Mouse (Mus musculus) mesoderm, embryonic 11.5 days (tissue): ENCODE data around the gene Atp10a.

Experiments
- DNase-seq: peaks from one replicate; pipeline ENCODE4 v3.0.0-alpha.2; 2012; ENCODE audit warnings: low read depth, low spot score

The Atp10a gene

GRCm38 (mm10) chr7:58690069-58690923, 34.3 kb downstream of the Atp10a start:
- DNase-seq = no peak

GRCm38 (mm10) chr7:58690997-58691596, 35.1 kb downstream of the Atp10a start:
- no peak for DNase-seq

GRCm38 (mm10) chr7:58692704-58693103, 36.7 kb downstream of the Atp10a start:
- DNase-seq = no peak

GRCm38 (mm10) chr7:58693342-58693741, 37.4 kb downstream of the Atp10a start:
- no peak for DNase-seq

- no peak for DNase-seq
Measured at GRCm38 (mm10) chr7:58695661-58696060, 39.7 kb downstream of the Atp10a start.

- no peak for DNase-seq
Measured at GRCm38 (mm10) chr7:58697092-58697491, 41.1 kb downstream of the Atp10a start.

- DNase-seq = no peak
Measured at GRCm38 (mm10) chr7:58698738-58699442, 42.9 kb downstream of the Atp10a start.

- no peak for DNase-seq
Measured at GRCm38 (mm10) chr7:58701311-58701710, 45.3 kb downstream of the Atp10a start.

GRCm38 (mm10) chr7:58705158-58705557, 49.2 kb downstream of the Atp10a start:
- no peak for DNase-seq

- no peak for DNase-seq
Measured at GRCm38 (mm10) chr7:58709306-58709705, 53.3 kb downstream of the Atp10a start.

GRCm38 (mm10) chr7:58710312-58710711, 54.3 kb downstream of the Atp10a start:
- no peak for DNase-seq

GRCm38 (mm10) chr7:58711811-58712210, 55.8 kb downstream of the Atp10a start:
- no peak for DNase-seq

GRCm38 (mm10) chr7:58715576-58716144, 59.7 kb downstream of the Atp10a start:
- no peak for DNase-seq

GRCm38 (mm10) chr7:58716626-58717025, 60.7 kb downstream of the Atp10a start:
- DNase-seq = no peak

- no peak for DNase-seq
Measured at GRCm38 (mm10) chr7:58718556-58718955, 62.6 kb downstream of the Atp10a start.

- DNase-seq = no peak
Measured at GRCm38 (mm10) chr7:58719218-58719938, 63.4 kb downstream of the Atp10a start.

GRCm38 (mm10) chr7:58722250-58722649, 66.3 kb downstream of the Atp10a start:
- no peak for DNase-seq

- peak; percentile 65 for DNase-seq
Measured at GRCm38 (mm10) chr7:58730201-58730600, 74.2 kb downstream of the Atp10a start.

- DNase-seq = no peak
Measured at GRCm38 (mm10) chr7:58730831-58731230, 74.9 kb downstream of the Atp10a start.

- DNase-seq = peak; percentile 55
Measured at GRCm38 (mm10) chr7:58732406-58732805, 76.4 kb downstream of the Atp10a start.

- DNase-seq = peak; percentile 77
Measured at GRCm38 (mm10) chr7:58733490-58733901, 77.5 kb downstream of the Atp10a start.
